Mouse (Mus musculus) liver, postnatal 0 days (tissue): ENCODE results near the gene Glud1.

Experiments
- CTCF ChIP-seq: sonication (generic); IDR thresholded peaks from 2 replicates; pipeline ENCODE4 v1.5.1; 2016; ENCODE audit warnings: antibody characterized with exemption, low read depth
- EP300 ChIP-seq: IDR thresholded peaks from 2 replicates; pipeline ENCODE4 v1.6.1; 2016; ENCODE audit warnings: antibody characterized with exemption, low read depth, mild to moderate bottlenecking

DNA sequence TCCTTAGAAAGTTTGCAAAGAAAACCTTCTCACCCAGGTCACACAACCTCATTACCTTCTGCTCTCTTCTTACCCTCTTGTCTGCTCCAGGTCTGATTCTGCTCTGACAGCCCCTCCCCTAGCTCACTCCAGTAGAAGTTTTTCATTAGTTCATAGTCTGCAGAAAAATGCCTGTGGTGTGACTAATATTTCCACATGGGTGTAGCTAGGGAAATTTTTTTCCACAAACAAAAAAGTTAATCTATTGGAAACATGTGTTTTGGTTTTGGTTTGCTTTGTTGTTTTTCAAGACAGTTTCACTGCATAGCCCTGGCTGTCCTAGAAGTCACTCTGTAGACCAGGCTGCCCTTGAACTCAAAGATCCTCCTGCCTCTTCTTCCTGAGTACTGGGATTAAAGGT, 7.6 kb downstream of the Glud1 start:
- TF ChIP-seq CTCF: no peak
- no peak for TF ChIP-seq EP300
